Mouse (Mus musculus): ENCODE measurements around the gene Gm5728. TPM values are rescaled to one million over a fixed set of nuclear protein-coding genes. Genes with fewer than 3 reads are reported as not detected.
"Not testable (repeated sequence)": the region's sequence is repeated elsewhere in the genome, so short reads cannot be mapped to it uniquely, and the experiment has no call there.

The Gm5728 gene
- polyA plus RNA-seq (2017; shearing (Covaris generic)), result not detected

GRCm38 (mm10) chr7:20375310-20375709 lies at the start of gene Gm5728:
Gene Gm5728, minus strand, starts transcription at chr7:20375410.
- not testable (repeated sequence) for ATAC-seq

GRCm38 (mm10) chr7:20417642-20418041 lies 42.4 kb upstream of the Gm5728 start, which contains the start of gene Vmn1r100:
Gene Vmn1r100, plus strand, starts transcription at chr7:20417942.
- ATAC-seq, result not testable (repeated sequence)

- not testable (repeated sequence) for ATAC-seq
Measured at GRCm38 (mm10) chr7:20333965-20334364, 41.2 kb downstream of the Gm5728 start, which contains the start of gene Gm4133. Gene Gm4133, minus strand, starts transcription at chr7:20334065.

Other genes starting within 250 kb of the Gm5728 start
- gene Vmn1r93, start 236.3 kb downstream of the Gm5728 start, polyA plus RNA-seq (2017; shearing (Covaris generic)), result not detected
- gene Vmn1r94, start 207.0 kb downstream of the Gm5728 start, polyA plus RNA-seq (2017; shearing (Covaris generic)), result not detected
- gene Vmn1r95, start 181.7 kb downstream of the Gm5728 start, polyA plus RNA-seq (2017; shearing (Covaris generic)), result not detected
- gene Gm6164, start 169.8 kb downstream of the Gm5728 start, polyA plus RNA-seq (2017; shearing (Covaris generic)), result not detected
- not detected for gene Gm4498, start 141.6 kb downstream of the Gm5728 start, polyA plus RNA-seq (2017; shearing (Covaris generic))
- not detected for gene Gm5890, start 112.6 kb downstream of the Gm5728 start, polyA plus RNA-seq (2017; shearing (Covaris generic))
- gene Gm4133, start 41.3 kb downstream of the Gm5728 start, polyA plus RNA-seq (2017; shearing (Covaris generic)), result not detected
- gene Vmn1r100, start 42.5 kb upstream of the Gm5728 start, polyA plus RNA-seq (2017; shearing (Covaris generic)), result not detected
- gene Vmn1r101, start 67.2 kb upstream of the Gm5728 start, polyA plus RNA-seq (2017; shearing (Covaris generic)), result not detected
- gene Gm10670, start 99.5 kb upstream of the Gm5728 start, polyA plus RNA-seq (2017; shearing (Covaris generic)), result not detected
- not detected for gene Vmn1r103, start 135.1 kb upstream of the Gm5728 start, polyA plus RNA-seq (2017; shearing (Covaris generic))
- not detected for gene Vmn1r104, start 158.4 kb upstream of the Gm5728 start, polyA plus RNA-seq (2017; shearing (Covaris generic))
- not detected for gene Gm5726, start 170.3 kb upstream of the Gm5728 start, polyA plus RNA-seq (2017; shearing (Covaris generic))
- gene Gm4141, start 200.8 kb upstream of the Gm5728 start, polyA plus RNA-seq (2017; shearing (Covaris generic)), result not detected
- not detected for gene Gm4513, start 223.6 kb upstream of the Gm5728 start, polyA plus RNA-seq (2017; shearing (Covaris generic))

Measured in CD4-positive, CD25-positive, alpha-beta regulatory T cell, adult 4 months (primary cell).